Mouse (Mus musculus) kidney, adult 2 months (tissue): Measurements from ENCODE around the gene Grip1.

ENCODE experiments used
- CTCF ChIP-seq: fragments of 200-500 bp; conservative IDR thresholded peaks from 2 replicates; pipeline ENCODE4 v1.5.1; 2011; ENCODE audit warnings: low read depth, mild to moderate bottlenecking, control low read depth, low read length, moderate library complexity, mixed read lengths; ENCODE audit not compliant: insufficient read depth, insufficient read length
- POLR2A ChIP-seq: fragments of 200-500 bp; IDR thresholded peaks from one replicate; pipeline ENCODE4 v1.6.1; 2011; ENCODE audit warnings: low read depth, low read length, control low read depth

- TF ChIP-seq POLR2A (no peak), CTCF (no peak)
Measured at GRCm38 (mm10) chr10:119706281-119706680, 252.7 kb downstream of the Grip1 start.
